Mouse (Mus musculus) mouse embryonic stem cell (cell line): ENCODE data around the gene Colgalt1.

Experiments
- in situ Hi-C, 2 experiments: fragments of 300-500 bp; cut with MboI; formaldehyde crosslinking; loops; 1 replicate in 1 of 2; 3 replicates in 1 of 2; pipeline ENCODE4 v1.14.3; 2019 to 2020; ENCODE audit warnings: low sequenced_read_pairs in 2 of 2, low pct_unique_long_range_greater_than_20kb in 1 of 2, mixed read lengths in 1 of 2; ENCODE audit not compliant: unreplicated experiment in 1 of 2

The Colgalt1 gene

GRCm38 (mm10) chr8:71654600-71654999 lies 43.8 kb downstream of the Colgalt1 start:
- in situ Hi-C loops = no loop called here

- in situ Hi-C loops = no loop called here
Measured at GRCm38 (mm10) chr8:71657816-71658215, 47.0 kb downstream of the Colgalt1 start.

GRCm38 (mm10) chr8:71658515-71659049 lies 47.8 kb downstream of the Colgalt1 start:
- in situ Hi-C loops = no loop called here

GRCm38 (mm10) chr8:71659751-71660150 lies 49.0 kb downstream of the Colgalt1 start:
- in situ Hi-C loops = no loop called here

- in situ Hi-C loops = no loop called here
Measured at GRCm38 (mm10) chr8:71660325-71661120, 49.7 kb downstream of the Colgalt1 start.

GRCm38 (mm10) chr8:71665331-71666130 lies 54.7 kb downstream of the Colgalt1 start:
- in situ Hi-C loops = no loop called here

GRCm38 (mm10) chr8:71666855-71667254 lies 56.1 kb downstream of the Colgalt1 start:
- in situ Hi-C loops = no loop called here

- in situ Hi-C loops = no loop called here
Measured at GRCm38 (mm10) chr8:71667256-71667655, 56.5 kb downstream of the Colgalt1 start.

- in situ Hi-C loops = no loop called here
Measured at GRCm38 (mm10) chr8:71668220-71668975, 57.6 kb downstream of the Colgalt1 start.

- in situ Hi-C loops = no loop called here
Measured at GRCm38 (mm10) chr8:71670198-71670597, 59.4 kb downstream of the Colgalt1 start.

GRCm38 (mm10) chr8:71670621-71671548 lies 60.1 kb downstream of the Colgalt1 start:
- in situ Hi-C loops = no loop called here

- in situ Hi-C loops = no loop called here
Measured at GRCm38 (mm10) chr8:71671549-71671965, 60.8 kb downstream of the Colgalt1 start, which contains the start of gene Unc13a. Gene Unc13a (minus strand): TSS chr8:71671757.

GRCm38 (mm10) chr8:71672168-71672735 lies 61.5 kb downstream of the Colgalt1 start:
- in situ Hi-C loops = no loop called here

GRCm38 (mm10) chr8:71674071-71674470 lies 63.3 kb downstream of the Colgalt1 start:
- in situ Hi-C loops = no loop called here
